Mouse (Mus musculus): ENCODE data around the gene Sdk1. TPM values are rescaled to one million over a fixed set of nuclear protein-coding genes. Genes with fewer than 3 reads are reported as not detected.

Gene Sdk1
- polyA plus RNA-seq, 1 experiment: not detected

- TF ChIP-seq GATA1 (IDR thresholded peaks at IDR 0.05; ENCODE audit: borderline replicate concordance, low read length) (no peak), FLI1 (IDR thresholded peaks at IDR 0.05; ENCODE audit: low read length) (no peak)
- H3K4me3 ChIP-seq (replicated peaks): no peak overlapping the region
These were observed 283.8 kb downstream of the Sdk1 start for GRCm38 (mm10) chr5:141524801-141525715.

GRCm38 (mm10) chr5:141540193-141540592 is 298.9 kb downstream of the Sdk1 start:
- H3K4me1 ChIP-seq: no peaks in the 10 kb centered on the region
- no peaks in the 10 kb centered on the region for H3K27me3 ChIP-seq (replicated peaks)
- H3K36me3 ChIP-seq (replicated peaks; ENCODE audit: low read length): no peaks in the 10 kb centered on the region
- no peak overlapping the region for H3K4me3 ChIP-seq (replicated peaks)
- TF ChIP-seq FLI1 (IDR thresholded peaks at IDR 0.05; ENCODE audit: low read length): no peak
- no peak for TF ChIP-seq GATA1 (IDR thresholded peaks at IDR 0.05; ENCODE audit: borderline replicate concordance, low read length)
- peaks cover 28% of the 10 kb centered on the region; the same call in 1 of the 2 replicates for H3K9me3 ChIP-seq

More at GRCm38 (mm10) chr5:141524801-141525715, 283.8 kb downstream of the Sdk1 start:
- Histone ChIP-seq H3K9me3 (peaks cover 14% of the 10 kb centered on the region), H3K4me1 (no peaks in the 10 kb centered on the region), H3K27me3 (replicated peaks) (no peaks in the 10 kb centered on the region), H3K36me3 (replicated peaks; ENCODE audit: low read length) (no peaks in the 10 kb centered on the region)

DNA sequence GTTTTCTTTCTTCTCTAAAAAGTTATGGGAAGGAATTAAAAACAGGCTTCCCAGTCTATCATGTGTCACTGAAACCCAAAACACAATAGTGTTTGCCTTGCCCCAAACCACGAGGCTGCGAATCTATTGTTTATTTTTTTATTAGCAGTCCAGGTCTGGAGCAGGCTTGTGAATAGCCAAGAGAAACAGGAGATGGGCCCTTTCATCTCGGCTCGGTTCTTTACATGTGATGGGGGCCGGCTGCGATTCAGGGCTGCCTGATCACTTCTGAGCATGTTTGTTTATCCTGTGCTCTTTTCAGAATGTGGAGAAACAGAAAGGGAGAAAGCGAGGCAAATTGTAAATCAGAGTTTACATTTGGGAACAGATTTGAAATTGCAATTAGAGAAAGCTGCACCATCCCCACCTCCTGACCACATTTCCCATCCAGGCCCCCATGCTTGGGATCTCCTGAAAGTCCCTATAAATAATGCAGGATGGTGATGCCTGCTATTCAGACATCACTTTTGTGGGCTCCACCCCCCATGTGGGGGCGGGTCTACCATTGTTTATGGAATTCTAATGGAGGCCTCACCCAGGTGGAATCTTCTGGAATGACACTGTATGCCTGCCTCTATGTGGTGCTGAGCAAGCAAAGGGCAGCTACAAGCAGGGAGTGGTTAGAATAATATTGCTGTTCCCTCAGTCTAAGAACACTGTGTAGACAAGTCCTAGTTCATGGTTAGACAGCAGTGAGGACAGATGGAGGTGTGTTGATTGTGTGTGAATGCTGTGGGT is 301.8 kb downstream of the Sdk1 start:
- Histone ChIP-seq H3K36me3 (replicated peaks; ENCODE audit: low read length) (no peaks in the 10 kb centered on the region), H3K4me1 (no peaks in the 10 kb centered on the region), H3K4me3 (replicated peaks) (peak overlapping the region; percentile 11), H3K9me3 (peaks cover 9% of the 10 kb centered on the region; the same call in 1 of the 2 replicates), H3K27me3 (replicated peaks) (no peaks in the 10 kb centered on the region)
- TF ChIP-seq GATA1 (IDR thresholded peaks at IDR 0.05; ENCODE audit: borderline replicate concordance, low read length) (no peak), FLI1 (IDR thresholded peaks at IDR 0.05; ENCODE audit: low read length) (no peak)

DNA sequence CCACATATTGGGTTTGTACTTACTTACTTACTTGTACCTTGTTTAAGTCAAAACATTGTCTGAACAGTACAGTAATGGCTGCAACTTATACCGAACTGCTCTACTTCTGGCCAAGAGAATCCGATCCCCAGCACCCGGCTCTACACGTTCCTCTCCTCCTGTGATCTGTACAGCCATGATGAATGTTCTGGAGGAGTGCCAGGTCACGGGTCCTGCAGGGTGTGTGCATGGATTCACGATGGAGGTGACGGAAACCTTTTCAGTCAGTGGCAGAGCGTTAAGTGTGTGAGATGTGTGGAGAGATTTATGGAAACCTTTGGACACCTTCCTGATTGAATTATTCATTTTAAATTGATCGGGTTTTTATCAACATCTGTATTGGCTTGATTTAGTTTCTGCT is 312.2 kb downstream of the Sdk1 start:
- H3K27me3 ChIP-seq (replicated peaks): no peaks in the 10 kb centered on the region
- H3K4me3 ChIP-seq (replicated peaks): no peak overlapping the region
- no peaks in the 10 kb centered on the region for H3K4me1 ChIP-seq
- no peaks in the 10 kb centered on the region for H3K36me3 ChIP-seq (replicated peaks; ENCODE audit: low read length)
- TF ChIP-seq FLI1 (IDR thresholded peaks at IDR 0.05; ENCODE audit: low read length) (no peak), GATA1 (IDR thresholded peaks at IDR 0.05; ENCODE audit: borderline replicate concordance, low read length) (no peak)
- H3K9me3 ChIP-seq: peaks cover 45% of the 10 kb centered on the region

DNA sequence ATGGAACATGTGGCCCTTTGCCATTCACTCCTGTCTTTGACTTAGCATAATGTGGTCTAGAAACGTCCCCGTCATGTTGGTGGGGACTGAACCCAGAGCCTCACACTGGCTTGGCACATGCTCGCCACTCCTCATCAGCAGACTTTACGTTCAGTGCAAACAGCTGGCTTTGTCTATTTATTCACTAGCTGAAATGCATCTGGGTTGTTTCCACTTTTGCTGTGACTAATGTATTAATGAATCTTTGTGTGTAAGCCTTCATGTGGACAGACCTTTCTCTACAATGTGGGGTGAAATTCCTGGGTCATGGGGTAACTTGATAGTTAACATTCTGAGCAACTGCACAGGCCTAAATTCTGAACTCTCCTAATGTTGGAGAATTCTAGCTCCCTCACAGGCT is 317.4 kb downstream of the Sdk1 start:
- H3K4me3 ChIP-seq (replicated peaks): no peak overlapping the region
- no peaks in the 10 kb centered on the region for H3K4me1 ChIP-seq
- H3K36me3 ChIP-seq (replicated peaks; ENCODE audit: low read length): no peaks in the 10 kb centered on the region
- peaks cover 25% of the 10 kb centered on the region for H3K9me3 ChIP-seq
- TF ChIP-seq GATA1 (IDR thresholded peaks at IDR 0.05; ENCODE audit: borderline replicate concordance, low read length) (no peak), FLI1 (IDR thresholded peaks at IDR 0.05; ENCODE audit: low read length) (no peak)
- no peaks in the 10 kb centered on the region for H3K27me3 ChIP-seq (replicated peaks)

DNA sequence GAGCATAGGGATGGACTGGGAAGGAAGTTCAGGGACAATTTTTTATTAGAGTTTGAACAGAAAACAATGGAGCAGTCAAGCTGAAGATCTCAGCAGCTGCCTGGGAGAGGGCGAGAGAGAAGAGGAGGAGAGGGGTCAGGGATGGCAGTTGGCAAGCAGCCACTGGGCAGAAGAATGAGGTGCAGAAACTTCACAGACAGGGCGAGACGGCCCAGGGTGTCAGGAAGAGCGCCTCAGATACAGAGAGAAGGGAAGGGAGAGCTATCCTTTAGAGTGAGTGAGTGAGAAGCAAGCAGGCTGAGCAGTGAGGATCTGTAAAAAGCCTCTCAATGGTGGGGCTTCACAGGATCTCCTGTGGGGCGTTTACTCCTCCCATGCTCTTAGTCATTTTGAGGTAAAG is 319.0 kb downstream of the Sdk1 start:
- H3K27me3 ChIP-seq (replicated peaks): no peaks in the 10 kb centered on the region
- H3K4me1 ChIP-seq: no peaks in the 10 kb centered on the region
- TF ChIP-seq GATA1 (IDR thresholded peaks at IDR 0.05; ENCODE audit: borderline replicate concordance, low read length) (no peak), FLI1 (IDR thresholded peaks at IDR 0.05; ENCODE audit: low read length) (no peak)
- H3K9me3 ChIP-seq: peaks cover 22% of the 10 kb centered on the region
- no peaks in the 10 kb centered on the region for H3K36me3 ChIP-seq (replicated peaks; ENCODE audit: low read length)
- H3K4me3 ChIP-seq (replicated peaks): no peak overlapping the region

- Histone ChIP-seq H3K4me1 (no peaks in the 10 kb centered on the region), H3K36me3 (replicated peaks; ENCODE audit: low read length) (no peaks in the 10 kb centered on the region), H3K4me3 (replicated peaks) (no peak overlapping the region), H3K9me3 (peaks cover 18% of the 10 kb centered on the region), H3K27me3 (replicated peaks) (no peaks in the 10 kb centered on the region)
- TF ChIP-seq FLI1 (IDR thresholded peaks at IDR 0.05; ENCODE audit: low read length): no peak
- no peak for TF ChIP-seq GATA1 (IDR thresholded peaks at IDR 0.05; ENCODE audit: borderline replicate concordance, low read length)
These were observed 320.8 kb downstream of the Sdk1 start for GRCm38 (mm10) chr5:141561989-141562560.

GRCm38 (mm10) chr5:141564197-141564596 is 322.9 kb downstream of the Sdk1 start:
- Histone ChIP-seq H3K36me3 (replicated peaks; ENCODE audit: low read length) (no peaks in the 10 kb centered on the region), H3K4me1 (no peaks in the 10 kb centered on the region), H3K9me3 (peaks cover 14% of the 10 kb centered on the region), H3K4me3 (replicated peaks) (no peak overlapping the region), H3K27me3 (replicated peaks) (no peaks in the 10 kb centered on the region)
- TF ChIP-seq FLI1 (IDR thresholded peaks at IDR 0.05; ENCODE audit: low read length) (no peak), GATA1 (IDR thresholded peaks at IDR 0.05; ENCODE audit: borderline replicate concordance, low read length) (no peak)

DNA sequence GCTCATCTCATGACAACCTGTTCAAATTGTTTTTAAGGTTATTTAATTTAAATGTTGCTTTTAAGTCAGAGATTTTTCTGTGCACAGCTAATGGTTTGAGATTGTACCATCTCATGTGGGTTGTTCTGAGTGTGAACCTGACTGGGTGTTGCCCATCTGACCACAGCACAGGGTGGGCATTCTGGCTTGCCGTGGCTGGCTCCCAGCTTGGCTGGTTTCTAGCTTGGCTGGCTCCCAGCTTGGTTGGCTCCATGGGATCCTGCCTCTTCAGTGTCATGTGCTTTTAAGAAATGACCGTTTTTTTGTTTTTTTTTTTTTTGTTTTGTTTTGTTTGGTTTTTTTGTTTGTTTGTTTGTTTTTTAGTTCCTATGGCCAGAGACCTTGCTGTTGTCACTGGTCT is 326.8 kb downstream of the Sdk1 start:
- Histone ChIP-seq H3K27me3 (replicated peaks) (no peaks in the 10 kb centered on the region), H3K9me3 (peaks cover 29% of the 10 kb centered on the region), H3K36me3 (replicated peaks; ENCODE audit: low read length) (no peaks in the 10 kb centered on the region), H3K4me1 (no peaks in the 10 kb centered on the region), H3K4me3 (replicated peaks) (no peak overlapping the region)
- no peak for TF ChIP-seq FLI1 (IDR thresholded peaks at IDR 0.05; ENCODE audit: low read length)

Measured in megakaryocyte, embryonic 14.5 days (primary cell).